Mouse (Mus musculus) neural tube, postnatal 0 days (tissue): ENCODE data around the gene Cmtr2. TPM values are rescaled to one million over a fixed set of nuclear protein-coding genes. Genes with fewer than 3 reads are reported as not detected.

Experiments used
- polyA plus RNA-seq: library from polyadenylated mRNA; unstranded; fragments of >200 nt; fragmentation: Nextera tagmentation; extraction: Ambion mirVana; gene quantifications from 2 replicates; pipeline ENCODE4 v1.2.1, GENCODE M21; 2015

The Cmtr2 gene
- 5.9 and 6.3 TPM in 2 replicates for polyA plus RNA-seq

DNA sequence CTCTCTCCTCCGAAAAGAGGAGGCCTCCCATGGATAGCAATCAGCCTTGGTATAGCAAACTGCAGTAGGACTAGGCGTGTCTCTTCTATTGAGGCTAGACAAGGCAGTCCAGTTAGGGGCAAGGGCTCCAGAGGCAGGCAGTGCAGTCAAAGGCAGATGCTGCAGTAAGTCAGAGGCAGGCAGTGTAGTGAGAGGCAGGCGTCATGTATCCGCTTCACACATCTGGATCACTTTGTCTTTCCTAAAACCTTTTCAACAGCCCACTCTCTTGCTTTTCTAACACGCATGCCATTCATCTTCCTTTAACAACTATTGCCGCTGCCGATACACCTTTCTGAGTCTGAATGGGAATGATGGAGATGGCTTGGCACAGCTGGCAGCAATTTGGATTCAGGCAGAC, at the start of gene Cmtr2:
Gene Cmtr2 (plus strand): TSS at position 301 of the 400 bp plus-strand sequence.

DNA sequence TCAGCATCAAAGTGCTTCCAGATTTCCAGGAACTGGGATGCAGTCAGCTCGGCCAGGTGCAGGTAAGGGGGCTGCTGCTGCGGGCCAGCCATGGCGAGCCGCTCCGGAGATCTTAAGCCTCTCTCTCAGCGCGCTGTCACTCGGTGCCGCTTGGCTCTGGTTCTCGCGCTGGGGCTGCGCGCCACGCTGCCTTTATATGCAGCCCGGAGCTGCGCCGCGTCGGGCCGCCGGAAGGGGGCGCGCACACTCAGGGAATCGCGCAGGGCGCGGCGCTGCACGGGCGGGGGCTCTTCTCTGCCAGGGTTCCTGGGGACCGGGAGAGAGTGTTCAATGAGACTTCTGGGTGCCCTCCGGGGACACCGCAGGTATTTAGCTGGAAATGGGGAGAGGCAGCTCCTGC, 47.4 kb upstream of the Cmtr2 start, which contains the start of gene Calb2:
Gene Calb2 (minus strand): TSS at position 165 of the 400 bp plus-strand sequence.

DNA sequence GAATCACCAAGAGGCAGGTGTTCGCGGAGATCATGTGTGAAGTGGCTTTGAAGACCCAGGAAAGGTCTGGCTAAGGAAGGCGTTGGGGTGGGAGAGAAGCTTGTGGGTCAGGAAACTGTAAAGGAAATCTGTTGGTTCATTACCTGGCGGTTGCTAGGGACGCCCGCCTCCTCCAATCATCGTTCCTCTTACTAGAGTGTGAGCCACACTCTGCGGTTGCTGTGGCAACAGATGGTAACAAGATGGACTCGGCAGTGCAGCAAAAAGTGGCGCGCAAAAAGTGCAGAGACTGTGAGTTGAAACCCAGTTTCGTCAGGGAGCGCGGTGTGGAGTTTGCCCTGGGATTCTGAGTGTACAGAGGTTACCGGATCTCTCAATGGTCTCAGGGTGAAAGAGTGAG, 51.3 kb downstream of the Cmtr2 start, which contains the start of gene Hydin:
Gene Hydin (plus strand): TSS at position 237 of the 400 bp plus-strand sequence.

Other genes with a start within 250 kb of the Cmtr2 start
- not detected in 2 replicates for gene Tat, start 225.2 kb upstream of the Cmtr2 start, polyA plus RNA-seq
- not detected in 2 replicates for gene Chst4, start 175.9 kb upstream of the Cmtr2 start, polyA plus RNA-seq
- 17.2 and 19.5 TPM in 2 replicates for gene Zfp612, start 135.9 kb upstream of the Cmtr2 start, polyA plus RNA-seq
- not detected in 2 replicates for gene Gm21964, start 114.5 kb upstream of the Cmtr2 start, polyA plus RNA-seq
- not detected in 2 replicates for gene Gm17720, start 112.9 kb upstream of the Cmtr2 start, polyA plus RNA-seq
- gene Calb2, start 47.5 kb upstream of the Cmtr2 start, polyA plus RNA-seq = 96.3 and 111 TPM in 2 replicates
- gene Hydin, start 51.3 kb downstream of the Cmtr2 start, polyA plus RNA-seq = 0.22 and 0.46 TPM in 2 replicates